24 mouse cellular contexts compared by ENCODE assay signal in the genomic region with DNA sequence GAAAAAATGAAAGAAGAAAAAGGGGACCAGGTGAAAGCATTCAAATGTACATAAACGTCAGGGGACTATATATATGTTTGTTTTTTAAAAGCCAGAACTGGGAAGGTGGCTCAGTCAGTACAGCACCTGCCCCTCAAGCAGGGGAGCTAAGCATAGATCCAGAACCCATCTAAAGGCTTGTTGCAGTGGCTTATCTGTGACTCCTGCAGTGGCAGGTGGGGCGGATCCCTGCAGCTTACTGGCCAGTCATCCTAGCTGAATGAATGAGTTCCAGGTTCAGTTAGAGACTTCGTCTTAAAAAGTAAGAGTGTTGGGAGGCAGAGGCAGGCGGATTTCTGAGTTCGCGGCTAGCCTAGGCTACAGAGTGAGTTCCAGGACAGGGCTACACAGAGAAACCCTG.
"Had no signal": no experiment of that assay in that cellular context is flagged by ENCODE, and none has a peak within 500 bp of the region (broad histone marks: within the 10 kb centered on the region; RNA-seq: fewer than 3 reads in every experiment).

No protein-coding gene starts in this region.

- H3K9ac ChIP-seq: forebrain, postnatal 0 days; heart, embryonic 12.5 days; hindbrain, embryonic 13.5 days; hindbrain, embryonic 15.5 days; limb, embryonic 13.5 days; limb, embryonic 15.5 days; liver, embryonic 15.5 days had no signal

- ATAC-seq: forebrain, postnatal 0 days; hindbrain, postnatal 0 days; intestine, embryonic 16.5 days had no signal

- H3K9me3 ChIP-seq: heart, embryonic 10.5 days; heart, embryonic 12.5 days; hindbrain, embryonic 13.5 days; hindbrain, embryonic 15.5 days; limb, embryonic 13.5 days; limb, embryonic 15.5 days; liver, embryonic 15.5 days had no signal

- DNase-seq: forebrain, postnatal 0 days; gastrocnemius, postnatal 14 days; gastrocnemius, postnatal 36 days; heart, adult 18-20 months; heart, postnatal 10 days; heart, postnatal 36 days; kidney, adult 11 months; kidney, adult 2 months; kidney, adult 9 months; kidney, postnatal 14 days; kidney, postnatal 36 days; layer of hippocampus, adult 9-11 months; layer of hippocampus, postnatal 36 days; left cerebral cortex, postnatal 4 days had no signal

- H3K27ac ChIP-seq: heart, embryonic 10.5 days; hindbrain, embryonic 13.5 days; hindbrain, embryonic 15.5 days; hindbrain, postnatal 0 days; kidney, postnatal 0 days; limb, embryonic 13.5 days; limb, embryonic 15.5 days; liver, embryonic 15.5 days had no signal

- H3K4me3 ChIP-seq: heart, embryonic 10.5 days; heart, embryonic 12.5 days; hindbrain, embryonic 13.5 days; hindbrain, embryonic 15.5 days; limb, embryonic 13.5 days; limb, embryonic 15.5 days; liver, embryonic 15.5 days had no signal

- H3K27me3 ChIP-seq: heart, embryonic 12.5 days; hindbrain, embryonic 13.5 days; hindbrain, embryonic 15.5 days; limb, embryonic 13.5 days; limb, embryonic 15.5 days; liver, embryonic 15.5 days had no signal

- H3K4me2 ChIP-seq: heart, embryonic 12.5 days; hindbrain, embryonic 13.5 days; hindbrain, embryonic 15.5 days; limb, embryonic 13.5 days; limb, embryonic 15.5 days; liver, embryonic 15.5 days had no signal

- H3K36me3 ChIP-seq: heart, embryonic 10.5 days; heart, embryonic 12.5 days; hindbrain, embryonic 13.5 days; hindbrain, embryonic 15.5 days; limb, embryonic 13.5 days; limb, embryonic 15.5 days; liver, embryonic 15.5 days had no signal

- H3K4me1 ChIP-seq: heart, embryonic 10.5 days; heart, embryonic 12.5 days; limb, embryonic 15.5 days had no signal
